Mouse (Mus musculus) gastrocnemius, postnatal 10 days (tissue): ENCODE data around the gene Zmym1. TPM values are rescaled to one million over a fixed set of nuclear protein-coding genes. Genes with fewer than 3 reads are reported as not detected.
"Not testable (repeated sequence)": the region's sequence is repeated elsewhere in the genome, so short reads cannot be mapped to it uniquely, and the experiment has no call there.

Source experiments
- DNase-seq: peaks from one replicate; pipeline ENCODE4 v3.0.0; 2021; ENCODE audit warnings: mixed read lengths
- long read RNA-seq, 2 experiments: library from polyadenylated mRNA; stranded (forward); transcript quantifications; one replicate each; pipeline ENCODE4 v2.0.0; 2021
- total RNA-seq, 2 experiments: library from RNA; stranded (reverse); gene quantifications; 2 replicates each; pipeline ENCODE4 v1.2.3; 2021

Zmym1 gene
- 1 to 10 TPM; 3.8 to 5.3 TPM for total RNA-seq
- long read RNA-seq, experiment 1, partial matches to known transcripts = 1 of 3 reads
- long read RNA-seq, experiment 1, other reads (novel, unspliced or antisense) = 2 of 3 reads
- long read RNA-seq, experiment 2, partial matches to known transcripts = 0 of 6 reads
- long read RNA-seq, experiment 2, other reads (novel, unspliced or antisense) = 3 of 6 reads

- DNase-seq = peak; percentile 92
Observed at GRCm38 (mm10) chr4:127060585-127061290, at the start of gene Zmym1. Gene Zmym1, minus strand, starts transcription at chr4:127061152.

- no peak for DNase-seq
Observed at GRCm38 (mm10) chr4:127110570-127110969, 49.6 kb upstream of the Zmym1 start.

- no peak for DNase-seq
Observed at GRCm38 (mm10) chr4:127107566-127107965, 46.6 kb upstream of the Zmym1 start.

GRCm38 (mm10) chr4:127099552-127099951, 38.6 kb upstream of the Zmym1 start:
- not testable (repeated sequence) for DNase-seq

- DNase-seq = no peak
Observed at GRCm38 (mm10) chr4:127095090-127095489, 34.1 kb upstream of the Zmym1 start.

- DNase-seq = no peak
Observed at GRCm38 (mm10) chr4:127091188-127091587, 30.2 kb upstream of the Zmym1 start.

GRCm38 (mm10) chr4:127085761-127086160, 24.8 kb upstream of the Zmym1 start:
- DNase-seq = no peak

- no peak for DNase-seq
Observed at GRCm38 (mm10) chr4:127083131-127083530, 22.2 kb upstream of the Zmym1 start.

GRCm38 (mm10) chr4:127080806-127081205, 19.9 kb upstream of the Zmym1 start:
- DNase-seq = no peak

GRCm38 (mm10) chr4:127076875-127077548, 16.1 kb upstream of the Zmym1 start, which contains the start of gene Zmym6:
Gene Zmym6, plus strand, starts transcription at chr4:127077383.
- DNase-seq = peak; percentile 94

GRCm38 (mm10) chr4:127074915-127075314, 14.0 kb upstream of the Zmym1 start:
- no peak for DNase-seq

- DNase-seq = no peak
Observed at GRCm38 (mm10) chr4:127064051-127064450, 3.1 kb upstream of the Zmym1 start.

- no peak for DNase-seq
Observed at GRCm38 (mm10) chr4:127054522-127055198, 6.3 kb downstream of the Zmym1 start.

GRCm38 (mm10) chr4:127053071-127053470, 7.9 kb downstream of the Zmym1 start:
- no peak for DNase-seq

GRCm38 (mm10) chr4:127051121-127051520, 9.8 kb downstream of the Zmym1 start:
- DNase-seq = no peak

- no peak for DNase-seq
Observed at GRCm38 (mm10) chr4:127043540-127043939, 17.4 kb downstream of the Zmym1 start.

- no peak for DNase-seq
Observed at GRCm38 (mm10) chr4:127039871-127040483, 21.0 kb downstream of the Zmym1 start.

- no peak for DNase-seq
Observed at GRCm38 (mm10) chr4:127038828-127039349, 22.1 kb downstream of the Zmym1 start.

GRCm38 (mm10) chr4:127037908-127038827, 22.8 kb downstream of the Zmym1 start:
- no peak for DNase-seq

GRCm38 (mm10) chr4:127037158-127037557, 23.8 kb downstream of the Zmym1 start:
- no peak for DNase-seq
